Mouse (Mus musculus): ENCODE data around the gene Tifa.

DNA sequence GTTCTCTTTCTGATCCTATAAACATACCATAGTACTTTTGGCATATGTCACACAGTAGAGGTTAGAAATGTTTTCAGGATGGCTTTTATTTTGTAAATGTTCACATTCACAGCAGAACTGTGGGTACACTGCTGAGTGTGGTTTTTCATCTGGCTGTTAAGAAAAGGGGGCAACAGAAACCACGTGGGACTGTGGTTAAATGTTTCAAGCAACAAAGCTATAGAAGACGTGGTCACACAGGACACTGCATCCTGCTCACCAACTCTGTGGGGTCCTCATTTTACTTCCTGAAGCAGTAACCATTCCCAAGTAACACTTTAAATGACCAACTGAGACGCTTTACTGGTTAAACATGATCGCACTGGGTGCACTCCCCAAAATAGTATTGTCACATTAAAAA is 72.9 kb downstream of the Tifa start:
- TF ChIP-seq POLR2A (IDR thresholded peaks at IDR 0.05; ENCODE audit: low read depth, low read length) (no peak), UBTF (IDR thresholded peaks at IDR 0.05; ENCODE audit: low read depth, low read length) (no peak)

All from CH12.LX (cell line).